Mouse (Mus musculus): ENCODE results near the gene Olfr193.
"Not testable (repeated sequence)": the region's sequence is repeated elsewhere in the genome, so short reads cannot be mapped to it uniquely, and the experiment has no call there.

Gene Olfr193

GRCm38 (mm10) chr16:59111781-59112180 is at the start of gene Olfr193:
Gene Olfr193, minus strand, starts transcription at chr16:59111881.
- no peak for DNase-seq (ENCODE audit: low read depth, low spot score)

GRCm38 (mm10) chr16:59151996-59152395 is 40.3 kb upstream of the Olfr193 start:
- DNase-seq (ENCODE audit: low read depth, low spot score) = no peak

- no peak for DNase-seq (ENCODE audit: low read depth, low spot score)
Observed at GRCm38 (mm10) chr16:59146746-59147145, 35.1 kb upstream of the Olfr193 start, which contains the start of gene Olfr195. Gene Olfr195, plus strand, starts transcription at chr16:59147046.

GRCm38 (mm10) chr16:59141105-59141504 is 29.4 kb upstream of the Olfr193 start:
- no peak for DNase-seq (ENCODE audit: low read depth, low spot score)

- DNase-seq (ENCODE audit: low read depth, low spot score) = no peak
Observed at GRCm38 (mm10) chr16:59130740-59131139, 19.1 kb upstream of the Olfr193 start.

DNA sequence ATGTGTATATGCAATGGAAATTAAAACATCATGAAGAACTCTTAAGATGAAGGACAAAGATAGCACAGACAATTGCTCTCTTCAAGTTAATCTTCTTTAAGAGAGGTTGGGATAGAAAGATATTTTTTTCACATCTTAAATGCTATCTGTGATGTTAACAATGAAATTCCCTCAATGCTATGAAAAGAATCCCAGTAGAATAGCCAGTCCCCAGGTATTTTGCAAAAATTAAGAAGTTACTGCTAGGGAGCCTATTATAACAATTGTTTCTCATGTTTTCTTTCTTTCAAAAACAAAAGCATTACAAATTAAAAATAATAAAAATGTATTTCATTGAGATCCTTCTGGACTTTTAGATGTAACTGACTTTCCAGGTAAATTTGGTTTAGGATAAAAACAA is 9.3 kb upstream of the Olfr193 start, which contains the start of gene Olfr194:
Olfr194 (minus strand) TSS at position 101 of the 400 bp plus-strand sequence.
- no peak for DNase-seq (ENCODE audit: low read depth, low spot score)

GRCm38 (mm10) chr16:59108522-59108921 is 3.2 kb downstream of the Olfr193 start:
- not testable (repeated sequence) for DNase-seq (ENCODE audit: low read depth, low spot score)

DNA sequence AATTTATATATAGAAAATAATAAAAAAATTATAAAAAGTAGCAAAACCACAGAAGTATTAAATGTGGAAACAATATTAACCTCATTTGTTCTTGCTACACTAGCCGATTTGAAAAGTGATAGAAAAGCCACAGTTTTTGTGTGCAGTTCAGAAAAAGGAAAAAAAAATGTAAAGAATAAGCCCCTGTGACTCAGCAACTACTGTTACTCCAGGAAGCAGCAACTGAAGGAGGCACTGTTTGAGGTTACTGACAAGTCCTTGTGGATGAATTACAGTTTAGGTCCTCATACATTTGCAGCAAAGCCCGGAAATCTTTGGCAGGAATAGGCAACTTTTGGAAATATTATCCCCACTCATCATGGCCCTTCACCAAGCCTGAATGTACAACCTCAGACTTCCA is 6.4 kb downstream of the Olfr193 start:
- no peak for DNase-seq (ENCODE audit: low read depth, low spot score)

- not testable (repeated sequence) for DNase-seq (ENCODE audit: low read depth, low spot score)
Observed at GRCm38 (mm10) chr16:59089722-59090121, 22.0 kb downstream of the Olfr193 start, which contains the start of gene Olfr191. Gene Olfr191, minus strand, starts transcription at chr16:59089822.

DNA sequence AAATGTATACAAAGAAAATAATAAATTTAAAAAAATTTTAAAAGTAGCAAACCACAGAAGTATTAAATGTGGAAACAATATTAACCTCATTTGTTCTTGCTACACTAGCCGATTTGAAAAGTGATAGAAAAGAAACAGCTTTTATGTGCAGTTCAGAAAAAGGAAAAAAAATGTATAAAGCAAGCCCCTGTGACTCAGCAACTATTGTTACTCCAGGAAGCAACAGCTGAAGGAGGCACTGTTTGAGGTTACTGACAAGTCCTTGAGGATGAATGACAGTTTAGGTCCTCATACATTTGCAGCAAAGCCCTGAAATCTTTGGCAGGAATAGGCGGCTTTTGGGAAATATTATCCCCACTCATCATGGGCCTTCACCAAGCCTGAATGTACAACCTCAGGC is 30.6 kb downstream of the Olfr193 start:
- not testable (repeated sequence) for DNase-seq (ENCODE audit: low read depth, low spot score)

DNA sequence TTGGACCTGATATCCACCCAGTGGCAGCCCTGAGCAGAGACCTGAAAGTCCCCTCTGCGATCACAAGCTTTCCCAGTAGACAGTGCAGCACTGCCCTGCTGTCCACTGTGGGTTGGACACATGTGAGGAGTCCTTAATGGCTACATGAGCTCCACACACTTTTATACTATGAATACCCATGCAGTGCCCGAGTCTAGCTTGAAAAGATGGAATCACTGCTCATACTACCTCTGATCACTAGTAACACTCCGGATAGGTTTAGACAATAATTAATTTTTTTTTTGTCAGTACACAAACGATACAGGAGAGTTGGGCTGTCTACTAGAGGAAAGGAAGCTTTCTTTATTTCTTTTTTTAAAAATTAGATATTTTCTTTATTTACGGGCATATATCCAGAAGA is 33.8 kb downstream of the Olfr193 start, which contains the start of gene Olfr190:
Olfr190 (minus strand) TSS at position 101 of the 400 bp plus-strand sequence.
- DNase-seq (ENCODE audit: low read depth, low spot score) = no peak

GRCm38 (mm10) chr16:59073520-59073919 is 38.2 kb downstream of the Olfr193 start:
- no peak for DNase-seq (ENCODE audit: low read depth, low spot score)

DNA sequence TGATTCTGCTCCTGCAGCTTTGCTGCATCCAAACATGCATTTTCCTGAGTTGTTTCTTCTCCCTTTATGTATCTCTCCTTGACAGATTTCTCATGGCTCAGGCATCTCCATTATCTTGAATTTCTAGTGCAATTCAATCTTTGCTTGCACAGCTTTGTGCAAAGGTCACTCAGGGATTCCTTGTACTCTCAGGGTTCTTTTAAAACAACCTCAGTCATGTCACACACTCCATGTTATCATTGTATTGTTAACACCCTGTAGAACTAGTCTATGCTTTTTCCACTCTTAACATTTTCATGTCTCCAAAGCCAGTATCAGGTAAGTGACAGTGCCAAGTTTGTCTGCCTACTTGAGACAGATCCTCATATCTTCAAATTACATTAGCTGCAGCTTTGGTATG is 39.9 kb downstream of the Olfr193 start:
- DNase-seq (ENCODE audit: low read depth, low spot score) = no peak

DNA sequence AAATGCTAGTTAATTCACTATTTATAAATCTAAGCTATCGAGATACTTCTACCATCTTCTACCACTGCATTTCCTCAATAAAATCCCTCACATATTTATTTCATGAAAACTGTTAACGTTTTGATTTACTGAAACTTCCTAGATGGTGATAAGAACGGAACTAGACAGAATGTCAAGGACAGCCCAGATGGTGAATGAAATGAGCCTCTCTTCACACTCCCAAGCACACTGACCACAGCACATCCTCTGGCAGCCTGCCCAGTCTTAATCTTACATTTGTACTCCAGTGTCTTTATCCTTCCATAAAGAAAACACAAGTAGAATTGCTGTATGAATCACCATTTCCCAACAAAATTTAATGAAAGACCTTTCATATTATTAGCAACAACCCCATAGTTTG is 49.3 kb downstream of the Olfr193 start:
- not testable (repeated sequence) for DNase-seq (ENCODE audit: low read depth, low spot score)
